Mouse (Mus musculus): ENCODE measurements around the gene Etv3. TPM values are rescaled to one million over a fixed set of nuclear protein-coding genes. Genes with fewer than 3 reads are reported as not detected.

Gene Etv3
- total and polyA plus RNA-seq, 3 experiments = 7.4 to 10.4 TPM; not detected in 1

- no peak for TF ChIP-seq NRF1 (IDR thresholded peaks at IDR 0.05; ENCODE audit: insufficient read depth, low read depth, low read length, poor library complexity, severe bottlenecking)
- no peak for TF ChIP-seq MYB (IDR thresholded peaks at IDR 0.05; ENCODE audit: low read depth, low read length)
- no peak for TF ChIP-seq BHLHE40 (IDR thresholded peaks at IDR 0.05; ENCODE audit: borderline replicate concordance, low read depth, low read length)
- TF ChIP-seq GABPA (IDR thresholded peaks at IDR 0.05; ENCODE audit: low read depth, low read length) = no peak
- no peak for TF ChIP-seq TCF12 (IDR thresholded peaks at IDR 0.05; ENCODE audit: low read depth, low read length)
- TF ChIP-seq CHD1 (IDR thresholded peaks at IDR 0.05; ENCODE audit: low read depth, low read length) = no peak
- TF ChIP-seq CHD2 (IDR thresholded peaks at IDR 0.05; ENCODE audit: low read length) = no peak
- TF ChIP-seq RCOR1 (IDR thresholded peaks at IDR 0.05; ENCODE audit: low read depth, low read length) = no peak
- peak; percentile 33 for DNase-seq (ENCODE audit: low read depth, low spot score)
- Histone ChIP-seq H3K27me3 (ENCODE audit: control insufficient read depth in 1 of 2, insufficient read depth in 2 of 2, low read length in 2 of 2) (peaks cover 3 to 17% of the 10 kb centered on the region in 2 experiments), H3K36me3 (ENCODE audit: control insufficient read depth in 1 of 2, insufficient read depth in 2 of 2, low read length in 2 of 2) (no peaks in the 10 kb centered on the region; a peak in 1 of 4 replicates), H3K4me3 (ENCODE audit: control insufficient read depth in 1 of 2, insufficient read depth in 1 of 2, low read depth in 2 of 2, low read length in 2 of 2) (no peak overlapping the region), H3K79me2 (ENCODE audit: control insufficient read depth, insufficient read depth, low read length, poor library complexity) (peaks cover 6% of the 10 kb centered on the region), H3K9ac (ENCODE audit: control insufficient read depth, low read depth, low read length, poor library complexity, severe bottlenecking) (no peak overlapping the region), H3K27ac (ENCODE audit: control insufficient read depth, low read depth, low read length) (no peak overlapping the region), H3K9me3 (replicated peaks; ENCODE audit: insufficient read depth, low read length) (no peaks in the 10 kb centered on the region), H3K4me1 (ENCODE audit: control insufficient read depth in 1 of 2, insufficient read depth in 2 of 2, low read length in 2 of 2) (peaks cover 2 to 4% of the 10 kb centered on the region in 2 experiments; a peak in 3 of 4 replicates)
These were observed 4.1 kb upstream of the Etv3 start for GRCm38 (mm10) chr3:87521126-87521525.

- H3K36me3 ChIP-seq (ENCODE audit: control insufficient read depth in 1 of 2, insufficient read depth in 2 of 2, low read length in 2 of 2) = peaks cover 0 to 5% of the 10 kb centered on the region in 2 experiments; a peak in 2 of 4 replicates
- peaks cover 2 to 6% of the 10 kb centered on the region in 2 experiments; a peak in 3 of 4 replicates for H3K4me1 ChIP-seq (ENCODE audit: control insufficient read depth in 1 of 2, insufficient read depth in 2 of 2, low read length in 2 of 2)
- no peak for DNase-seq (ENCODE audit: low read depth, low spot score)
- H3K27me3 ChIP-seq (ENCODE audit: control insufficient read depth in 1 of 2, insufficient read depth in 2 of 2, low read length in 2 of 2) = peaks cover 3 to 17% of the 10 kb centered on the region in 2 experiments
- H3K79me2 ChIP-seq (ENCODE audit: control insufficient read depth, insufficient read depth, low read length, poor library complexity) = peaks cover 11% of the 10 kb centered on the region
- no peak overlapping the region for H3K9ac ChIP-seq (ENCODE audit: control insufficient read depth, low read depth, low read length, poor library complexity, severe bottlenecking)
- H3K9me3 ChIP-seq (replicated peaks; ENCODE audit: insufficient read depth, low read length) = no peaks in the 10 kb centered on the region
- no peak for TF ChIP-seq TBP (IDR thresholded peaks at IDR 0.05; ENCODE audit: low read depth, low read length)
- TF ChIP-seq NRF1 (IDR thresholded peaks at IDR 0.05; ENCODE audit: insufficient read depth, low read depth, low read length, poor library complexity, severe bottlenecking) = no peak
- TF ChIP-seq RCOR1 (IDR thresholded peaks at IDR 0.05; ENCODE audit: low read depth, low read length) = no peak
- TF ChIP-seq ZNF384 (IDR thresholded peaks at IDR 0.05; ENCODE audit: low read depth, low read length) = no peak
- no peak for TF ChIP-seq CHD2 (IDR thresholded peaks at IDR 0.05; ENCODE audit: low read length)
- no peak for TF ChIP-seq CHD1 (IDR thresholded peaks at IDR 0.05; ENCODE audit: low read depth, low read length)
- TF ChIP-seq MXI1 (IDR thresholded peaks at IDR 0.05; ENCODE audit: low read depth, low read length) = no peak
- TF ChIP-seq UBTF (IDR thresholded peaks at IDR 0.05; ENCODE audit: borderline replicate concordance, insufficient read depth, low read depth, low read length) = no peak
- no peak for TF ChIP-seq MAX (IDR thresholded peaks at IDR 0.05; ENCODE audit: low read length)
- TF ChIP-seq ETS1 (IDR thresholded peaks at IDR 0.05; ENCODE audit: low read depth, low read length) = no peak
- TF ChIP-seq ZC3H11A (IDR thresholded peaks at IDR 0.05; ENCODE audit: low read depth, low read length) = no peak
- no peak for TF ChIP-seq EP300 (IDR thresholded peaks at IDR 0.05; ENCODE audit: low read depth in 1 of 2, low read length in 2 of 2)
- H3K27ac ChIP-seq (ENCODE audit: control insufficient read depth, low read depth, low read length) = no peak overlapping the region
- no peak overlapping the region for H3K4me3 ChIP-seq (ENCODE audit: control insufficient read depth in 1 of 2, insufficient read depth in 1 of 2, low read depth in 2 of 2, low read length in 2 of 2)
These were observed 3.4 kb upstream of the Etv3 start for GRCm38 (mm10) chr3:87521833-87522232.
